Mouse (Mus musculus): ENCODE measurements at regions not wholly inside any gene's neighbourhood (a gene's known extent, or its start where the extent isn't known, plus 50 kb on each side); places are given as distances from the start of the nearest gene placed in this dataset.
A peak's percentile ranks its signal among the peaks of the same experiment; 100 is the strongest.

DNA sequence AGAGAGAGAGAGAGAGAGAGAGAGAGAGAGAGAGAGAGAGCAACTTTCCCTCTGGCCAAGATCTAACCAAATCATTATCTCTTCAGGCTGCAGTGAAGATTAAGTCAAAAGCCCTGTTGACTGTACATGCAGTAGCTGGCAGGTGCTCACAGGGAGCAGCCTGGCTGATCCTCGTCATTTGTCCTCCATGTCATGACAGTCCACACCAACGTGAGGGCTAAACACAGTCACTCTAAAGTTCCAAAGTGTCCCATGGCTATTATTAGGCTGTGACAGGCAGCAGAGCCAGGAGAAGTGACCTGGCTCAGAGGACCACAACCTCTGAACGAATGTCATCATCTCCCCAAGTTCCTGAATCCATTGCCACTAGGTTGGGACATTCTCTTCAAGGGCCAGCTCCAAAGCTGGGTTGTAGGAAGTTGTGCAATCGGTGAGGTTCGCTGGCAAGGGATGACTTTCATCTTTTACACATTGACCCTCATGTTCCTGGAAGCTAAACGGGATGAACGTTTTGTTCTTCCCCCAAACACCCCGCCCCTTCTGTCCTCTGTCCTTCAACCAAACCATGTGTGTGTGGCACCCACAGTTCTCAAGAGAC, 138.4 kb downstream of the Tomm20 start:
- peak; percentile 15 for DNase-seq

DNA sequence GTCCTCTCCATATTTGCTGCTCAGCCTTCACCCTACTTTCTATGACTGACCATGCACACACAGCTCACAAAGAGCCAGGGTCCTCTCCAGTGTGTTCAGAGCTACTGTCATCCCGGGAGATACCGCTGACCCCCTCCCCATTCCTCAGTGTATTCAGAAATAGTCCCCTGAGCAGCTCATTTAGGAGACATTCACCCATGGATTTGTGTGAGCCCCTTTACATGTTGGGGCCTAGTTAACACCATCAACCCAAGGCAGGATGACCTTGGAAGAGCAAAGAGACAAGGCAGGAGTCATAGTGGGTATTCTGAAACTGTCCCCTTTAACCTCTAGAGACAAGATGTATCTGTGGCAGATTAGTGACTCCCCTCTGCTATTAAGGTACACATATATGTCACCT, 139.1 kb downstream of the Tomm20 start:
- DNase-seq, result no peak

DNA sequence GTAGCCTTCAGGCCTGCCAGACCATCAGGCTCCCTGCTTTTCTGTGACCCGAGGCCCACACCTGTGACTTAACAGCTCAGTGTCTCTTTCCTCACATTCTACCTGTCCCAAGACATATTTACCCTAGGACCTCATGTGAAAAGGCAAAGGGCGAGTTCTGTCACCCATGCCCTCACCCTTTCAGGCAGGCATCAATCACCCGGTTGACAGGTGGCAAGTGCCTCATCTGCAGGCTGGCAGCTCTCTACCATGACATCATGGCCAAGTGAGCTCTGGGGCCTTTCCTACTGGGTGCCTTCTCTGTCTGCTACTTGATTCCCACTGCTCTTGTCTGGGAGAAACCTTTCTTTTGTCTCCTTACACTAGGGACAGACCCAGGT, 139.5 kb downstream of the Tomm20 start:
- DNase-seq, result no peak

DNA sequence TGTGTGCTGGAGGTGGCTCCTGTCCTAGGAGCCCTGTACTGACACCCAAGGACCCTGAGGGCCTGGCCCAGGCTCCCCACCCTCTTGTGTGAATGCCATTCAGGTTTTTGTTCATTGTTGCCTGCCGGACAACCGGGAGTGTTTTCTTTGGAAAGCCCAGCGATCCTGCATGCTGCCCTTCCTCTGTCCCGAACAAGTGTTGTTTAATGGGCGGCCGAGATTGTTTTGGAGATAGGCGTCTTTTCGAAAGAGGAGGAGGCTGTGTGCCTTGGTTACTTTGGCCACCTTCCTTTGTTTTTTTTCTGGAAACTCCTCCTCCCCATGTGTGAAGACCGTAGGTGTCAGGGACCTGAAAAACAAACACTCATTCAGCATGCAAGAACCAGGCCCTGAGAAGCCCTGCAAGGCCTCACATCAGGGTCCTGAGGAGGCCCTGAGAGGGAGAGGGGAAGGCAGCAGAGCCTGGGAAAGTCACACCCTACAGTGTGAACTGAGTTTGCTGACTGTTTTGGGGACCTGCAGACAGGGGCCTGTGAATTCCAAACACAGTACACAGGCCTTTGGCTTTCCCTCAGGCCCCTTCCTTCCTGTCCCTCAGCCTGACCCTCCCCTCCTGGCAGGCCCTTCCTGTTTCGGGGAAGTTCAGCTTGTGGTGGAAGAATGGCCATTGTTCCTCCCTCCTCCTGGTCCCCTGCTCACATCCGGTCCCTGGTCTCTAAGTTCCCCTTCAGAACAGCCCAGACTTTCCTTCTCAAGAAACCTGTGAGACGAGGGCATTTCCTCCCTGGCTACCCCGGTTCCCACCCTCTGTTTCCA, 140.1 kb downstream of the Tomm20 start:
- peak; percentile 52 for DNase-seq

DNA sequence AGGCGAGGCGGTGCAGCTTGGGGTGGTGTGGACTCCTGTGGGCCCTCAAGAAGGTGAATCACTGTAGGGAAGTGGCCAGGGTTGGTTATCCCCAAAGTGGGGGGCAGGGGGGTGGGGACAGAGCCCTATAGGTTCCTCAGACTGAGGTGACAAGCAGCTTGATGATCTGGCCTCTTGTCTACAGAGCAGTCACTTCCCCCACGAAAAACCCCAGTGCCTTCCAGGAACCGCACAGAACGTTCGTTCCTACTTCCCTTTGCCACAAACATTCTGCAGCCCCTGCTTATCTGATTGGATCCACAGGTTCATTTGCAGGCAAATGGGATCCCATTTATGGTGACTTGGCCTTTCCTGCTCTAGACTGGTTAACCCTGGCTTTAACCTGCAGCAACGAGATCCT, 141.5 kb downstream of the Tomm20 start:
- peak; percentile 22 for DNase-seq

DNA sequence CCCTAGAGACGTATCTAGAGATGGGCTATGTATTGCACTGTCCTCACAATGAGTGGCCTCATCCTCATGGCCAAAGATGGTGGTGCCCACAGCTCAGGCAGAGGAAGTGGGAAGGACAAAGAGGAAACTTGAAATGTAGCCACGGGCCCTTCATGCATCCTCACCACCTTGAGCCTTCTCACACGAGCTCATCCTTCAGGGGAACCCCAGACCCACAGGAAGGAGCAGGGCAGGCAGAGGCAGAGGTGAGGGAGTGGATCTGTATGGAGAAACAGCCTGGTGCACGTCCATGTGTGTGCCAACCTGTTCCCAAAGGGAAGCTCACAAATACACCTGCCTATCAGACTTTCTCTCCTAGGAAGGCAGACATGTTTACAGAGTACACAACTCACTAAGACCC, 143.0 kb downstream of the Tomm20 start:
- DNase-seq, result no peak

DNA sequence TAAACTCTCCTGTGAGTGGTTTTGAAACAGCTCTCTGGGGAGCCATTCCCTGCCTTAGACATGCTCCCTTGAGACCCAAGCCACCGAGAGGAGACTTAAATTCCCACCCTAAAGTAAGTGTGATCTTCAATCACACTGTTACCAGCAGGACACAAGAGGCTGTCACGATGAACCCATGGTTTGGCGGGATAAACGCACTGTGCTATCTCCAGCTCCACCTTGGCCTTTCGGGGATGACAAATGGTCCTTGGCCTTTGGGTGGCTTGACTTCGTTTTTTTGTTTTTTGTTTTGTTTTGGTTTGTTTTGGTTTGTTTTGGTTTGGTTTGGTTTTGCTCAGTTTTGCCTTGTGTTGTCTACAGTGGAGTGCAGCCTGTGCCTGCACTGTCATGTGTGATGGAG, 144.7 kb downstream of the Tomm20 start:
- DNase-seq, result no peak

DNA sequence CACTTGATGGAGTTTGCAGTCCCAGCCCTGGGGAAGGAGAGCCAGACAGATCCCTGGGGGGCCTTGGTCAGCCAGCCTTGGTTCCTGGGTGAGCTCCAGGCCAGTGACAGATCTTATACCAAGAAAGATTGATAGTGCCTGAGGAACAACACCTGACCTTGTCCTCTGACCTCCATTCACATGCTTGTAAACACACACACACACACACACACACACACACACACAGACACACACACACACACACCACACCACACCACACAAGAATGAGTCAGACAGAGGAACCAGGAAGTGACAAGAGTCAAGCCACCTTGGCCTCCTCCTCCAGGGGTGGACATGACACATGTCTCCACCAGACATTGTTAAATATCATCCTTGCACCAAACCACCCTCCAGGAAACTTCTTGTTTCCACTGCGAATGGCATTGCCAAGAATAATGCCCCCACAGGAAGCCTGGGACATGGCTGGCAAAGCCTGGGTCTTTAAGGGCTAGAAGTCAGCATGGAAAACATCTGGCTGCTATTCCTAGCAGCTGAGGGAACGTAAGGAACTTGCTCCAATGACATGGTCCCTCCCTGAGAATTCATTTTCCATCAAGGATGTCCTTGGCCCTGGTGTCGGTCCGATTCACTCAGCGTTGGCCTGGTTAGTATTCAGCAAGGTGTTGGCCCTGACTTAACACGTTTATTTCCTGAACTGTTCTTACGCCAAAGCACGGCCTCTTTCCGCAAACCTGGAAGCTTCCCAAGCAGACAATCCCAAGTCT, 147.9 kb downstream of the Tomm20 start:
- DNase-seq, result no peak

DNA sequence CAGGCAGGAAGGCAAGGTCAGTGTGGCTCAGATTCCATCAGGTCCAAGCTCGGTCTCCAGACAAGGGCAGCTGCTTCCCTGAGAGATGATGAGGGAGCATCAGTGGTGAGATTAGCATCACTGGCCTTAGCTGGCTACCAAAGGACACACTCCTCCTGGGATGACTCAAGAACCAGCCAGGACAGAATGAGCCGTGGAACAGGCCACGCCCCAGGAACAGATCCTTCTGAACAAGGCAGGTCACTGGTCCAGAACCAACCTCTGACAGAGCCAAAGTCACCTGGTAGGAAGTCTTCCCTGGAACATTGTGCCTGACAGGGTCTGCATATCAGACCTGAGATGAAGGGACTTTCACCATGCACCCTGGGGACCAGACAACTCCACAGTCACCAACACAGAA, 152.0 kb downstream of the Tomm20 start:
- no peak for DNase-seq

DNA sequence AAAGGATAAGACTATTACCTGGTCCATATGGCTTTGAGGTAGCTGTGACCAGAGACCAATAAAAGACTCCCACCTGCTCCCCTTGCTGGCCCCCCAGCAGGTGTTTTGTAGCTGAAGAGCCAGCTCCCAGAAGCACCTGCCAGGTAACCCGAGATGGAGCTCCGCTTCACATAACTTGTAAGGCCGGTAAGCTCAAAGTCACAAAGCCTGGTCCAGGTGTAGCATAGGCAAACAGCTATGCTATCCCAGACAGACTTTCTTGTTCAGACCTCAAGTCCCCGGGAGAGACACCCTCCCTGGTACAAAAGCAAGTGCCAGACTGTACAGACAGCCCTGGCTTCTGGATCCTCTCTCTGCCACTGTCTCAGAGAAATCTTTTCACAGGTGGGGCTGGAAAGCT, 154.6 kb downstream of the Tomm20 start:
- DNase-seq, result no peak

DNA sequence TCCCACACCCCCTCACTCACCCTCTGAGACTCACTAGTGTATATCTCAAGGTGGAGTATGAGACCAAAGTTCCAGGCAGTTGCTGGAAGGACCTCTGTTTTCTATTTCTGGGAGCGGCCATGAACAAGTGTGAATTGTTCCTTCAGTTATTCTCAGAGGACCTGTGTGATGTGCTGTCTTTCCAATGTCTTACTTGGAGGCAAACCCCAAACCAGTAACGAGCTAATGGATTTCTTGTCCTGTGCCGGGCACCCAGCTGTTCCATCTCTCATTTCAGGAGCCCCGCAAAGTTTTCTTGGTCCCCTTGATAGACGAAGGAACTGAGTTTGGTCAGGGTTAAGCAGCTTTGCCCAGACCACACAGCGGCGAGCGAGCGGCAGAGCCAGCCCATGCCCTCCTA, 155.4 kb downstream of the Tomm20 start:
- no peak for DNase-seq

DNA sequence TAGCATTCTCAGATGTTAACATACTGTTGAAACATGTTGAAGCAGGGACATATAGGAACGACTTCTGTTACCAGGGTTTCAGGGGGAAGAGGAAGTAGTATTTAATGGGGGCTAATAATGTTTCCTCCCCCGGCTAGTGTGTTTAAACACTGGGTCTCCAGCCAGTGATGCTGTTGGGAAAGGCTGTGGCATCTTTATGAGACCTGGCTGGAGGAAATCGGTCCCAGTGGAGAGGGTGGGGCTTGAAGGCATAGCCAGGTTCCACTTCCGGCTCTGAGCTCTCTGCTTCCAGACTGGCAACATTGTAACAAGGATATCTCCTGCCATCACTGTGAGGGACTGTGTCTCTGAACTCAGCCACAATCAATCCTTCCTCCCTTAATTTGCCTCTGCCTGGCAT, 156.6 kb downstream of the Tomm20 start:
- DNase-seq, result no peak

DNA sequence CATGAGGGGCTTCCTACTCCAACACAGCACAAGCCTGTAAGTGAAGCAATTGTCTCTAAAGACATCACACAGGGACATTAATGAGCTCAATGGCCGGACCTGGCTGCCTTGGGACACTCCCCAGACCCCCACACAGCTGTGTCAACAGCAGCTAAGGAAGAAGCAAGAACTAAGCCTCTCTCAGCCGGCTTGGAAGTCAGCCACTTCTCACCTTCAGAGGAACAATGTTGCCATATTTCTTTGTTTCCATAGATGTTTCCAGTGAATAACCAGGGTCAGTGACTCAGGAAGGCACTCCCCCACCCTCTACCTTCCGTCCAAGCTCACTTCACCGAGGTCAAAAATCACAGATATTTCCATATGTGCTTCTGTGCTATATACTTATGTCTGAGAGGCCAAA, 157.0 kb downstream of the Tomm20 start:
- no peak for DNase-seq

DNA sequence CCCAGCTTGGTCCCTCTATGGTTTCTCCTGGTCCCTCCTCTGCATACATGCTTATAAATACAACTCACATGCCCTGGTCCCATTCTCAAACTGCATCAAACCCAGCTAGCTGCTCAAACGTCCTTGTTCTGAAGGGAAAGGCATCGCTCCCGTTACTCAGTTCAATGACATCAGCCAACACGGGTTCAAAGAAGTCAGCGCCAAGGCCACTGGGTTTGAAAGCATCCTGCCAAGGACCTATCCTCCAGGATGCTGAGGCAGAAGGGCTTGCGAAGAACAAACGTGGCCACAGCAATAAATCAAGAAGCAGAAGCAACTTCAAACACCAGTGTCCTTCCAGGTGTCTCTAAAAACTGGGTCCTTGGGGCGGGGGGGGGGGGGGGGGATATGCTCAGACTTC, 158.2 kb downstream of the Tomm20 start:
- DNase-seq, result no peak

DNA sequence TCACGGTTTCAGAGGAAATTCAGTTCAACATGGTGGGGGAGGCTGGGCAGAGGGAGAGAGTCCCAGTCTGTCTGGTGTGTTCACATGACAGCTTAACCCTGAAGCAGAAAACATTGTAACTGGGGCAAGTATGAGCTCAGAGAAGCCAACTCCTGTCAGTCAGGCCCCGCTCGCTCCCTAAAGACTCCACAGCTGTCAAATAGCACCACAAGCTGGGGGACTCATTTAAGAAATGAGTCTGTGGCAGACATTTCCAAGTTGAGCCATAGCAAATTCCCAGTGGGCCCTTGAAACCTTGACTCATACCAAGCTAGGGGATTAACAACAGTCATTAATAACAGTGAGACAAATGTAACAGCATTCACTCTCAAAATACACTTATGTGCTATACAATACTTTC, 160.4 kb downstream of the Tomm20 start:
- no peak for DNase-seq

DNA sequence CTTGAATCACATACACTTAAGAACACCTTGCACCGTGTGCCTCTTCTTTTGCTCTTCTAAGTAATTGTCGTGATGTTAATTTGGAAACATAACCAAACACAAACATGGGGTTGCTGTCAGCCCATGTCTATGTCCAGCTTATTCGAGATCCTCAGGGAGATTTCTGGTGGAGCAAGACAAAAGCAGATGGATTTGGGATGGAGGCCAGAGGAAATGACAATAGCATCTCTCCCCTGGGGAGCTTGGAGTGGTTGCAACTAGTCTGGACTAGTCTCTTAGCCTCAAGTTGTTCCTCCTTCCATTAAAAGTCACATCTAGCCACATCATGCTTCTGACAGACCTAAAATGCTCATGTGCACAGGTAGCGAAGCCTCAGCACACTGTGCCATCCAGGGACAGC, 161.0 kb downstream of the Tomm20 start:
- DNase-seq, result no peak

DNA sequence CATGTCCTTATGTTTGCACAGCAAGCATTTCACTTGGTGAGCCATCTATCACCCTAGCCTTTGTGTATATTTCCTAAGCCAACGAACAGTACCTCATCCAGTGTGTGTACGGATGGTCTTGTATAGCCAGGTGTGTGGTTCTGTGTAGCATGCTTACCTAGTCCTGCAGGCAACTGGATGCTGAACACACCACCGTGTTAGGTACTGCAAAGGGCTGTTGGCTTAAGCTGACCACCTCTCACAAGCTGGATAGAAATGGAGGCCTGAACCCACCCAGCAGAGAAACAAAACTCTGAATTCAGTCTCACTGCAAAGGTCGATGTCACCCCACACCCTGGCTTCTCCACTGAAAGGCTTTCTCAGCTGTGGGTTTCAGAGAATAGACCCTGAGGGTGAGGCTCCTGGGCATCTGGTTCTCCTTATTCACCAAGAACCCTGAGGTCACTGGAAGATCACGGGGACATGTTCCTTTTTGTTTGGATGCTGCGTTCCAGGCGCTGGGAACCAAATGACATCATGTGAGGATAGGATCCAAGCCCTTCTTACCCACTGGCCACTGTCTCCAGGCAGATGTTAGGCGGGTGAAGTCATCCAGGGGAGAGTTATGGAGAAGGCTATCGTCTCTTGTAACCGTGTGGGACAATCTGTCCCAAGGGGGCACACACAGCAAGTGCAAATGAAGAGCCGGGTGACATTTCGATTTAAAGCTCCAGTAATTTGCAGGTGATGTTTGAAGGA, 161.8 kb downstream of the Tomm20 start:
- no peak for DNase-seq

DNA sequence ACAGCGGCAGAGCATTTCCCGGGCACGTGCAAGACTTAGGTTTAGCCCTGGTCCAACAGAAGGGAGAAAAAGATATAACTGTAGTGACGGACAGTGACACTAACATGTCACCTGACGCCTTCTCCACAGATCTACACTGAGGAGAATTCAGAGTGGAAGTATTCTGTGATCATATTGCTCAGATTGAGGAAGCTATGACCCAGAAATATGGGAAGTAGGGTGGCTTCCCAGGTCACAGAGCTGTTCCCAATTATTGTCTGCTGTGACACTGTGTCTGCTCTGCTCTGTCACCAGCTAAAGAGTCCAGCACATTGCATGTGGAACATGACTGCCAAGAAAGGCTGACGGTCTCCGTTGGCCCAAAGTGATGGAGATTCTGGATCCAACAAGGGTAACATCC, 167.0 kb downstream of the Tomm20 start:
- no peak for DNase-seq

DNA sequence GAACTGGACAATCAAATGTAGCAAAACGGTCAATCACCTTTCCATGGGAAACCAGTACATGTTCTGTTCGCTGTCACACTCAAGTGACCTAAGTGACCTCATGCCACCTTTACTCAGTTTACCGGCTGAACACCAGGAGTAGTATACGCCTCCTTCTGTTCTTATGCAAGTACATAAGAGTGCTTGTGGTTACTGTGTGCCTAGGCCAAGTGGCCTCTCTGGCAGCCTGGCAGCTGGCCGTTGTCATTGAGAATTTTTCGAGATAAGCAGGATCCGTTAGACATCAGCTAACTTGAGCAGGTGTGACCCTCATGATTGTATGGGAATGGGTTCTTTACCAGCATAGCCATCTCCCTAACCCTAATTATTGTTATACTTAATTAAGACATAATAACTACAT, 167.5 kb downstream of the Tomm20 start:
- DNase-seq, result no peak

DNA sequence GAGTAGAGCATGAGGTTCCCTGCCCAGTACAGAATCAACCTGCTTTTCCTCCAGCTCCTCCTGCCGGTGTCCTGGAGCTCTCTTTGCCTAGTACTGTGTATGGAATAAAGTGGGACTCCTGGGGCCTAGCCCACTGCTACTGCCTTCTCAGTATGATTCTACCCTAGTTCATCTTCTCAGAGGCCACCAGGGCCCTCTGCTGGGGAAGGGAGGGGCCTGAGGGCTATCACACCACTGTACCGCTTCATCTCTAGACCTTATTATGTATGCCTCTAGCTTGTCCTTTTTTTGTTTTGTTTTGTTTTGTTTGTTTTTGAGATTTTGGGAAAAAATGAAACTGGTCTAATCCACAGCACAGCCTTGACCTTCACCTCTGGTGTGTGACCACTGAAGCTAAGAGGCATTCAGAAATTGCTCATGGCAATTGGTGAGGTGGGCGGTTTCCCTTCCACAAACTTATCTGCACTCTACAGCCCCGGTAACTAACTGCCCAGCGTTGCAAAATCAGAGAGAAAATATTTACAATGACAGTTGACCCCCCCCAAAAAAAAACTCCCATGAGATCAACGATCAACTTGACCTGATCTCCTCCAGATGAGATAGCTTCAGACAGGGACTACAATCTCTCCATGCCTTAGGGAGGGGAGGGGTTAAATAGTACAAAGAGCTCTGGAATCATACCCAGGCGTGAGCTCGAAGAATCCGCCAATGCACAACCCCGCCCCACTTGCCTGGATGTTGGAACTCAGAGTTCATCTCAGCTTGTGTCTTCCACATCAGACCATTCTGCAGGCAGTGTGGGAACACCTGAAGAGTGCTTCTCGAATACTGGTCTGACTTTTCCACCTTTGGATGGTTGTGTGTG, 168.8 kb downstream of the Tomm20 start:
- peak; percentile 58 for DNase-seq

DNA sequence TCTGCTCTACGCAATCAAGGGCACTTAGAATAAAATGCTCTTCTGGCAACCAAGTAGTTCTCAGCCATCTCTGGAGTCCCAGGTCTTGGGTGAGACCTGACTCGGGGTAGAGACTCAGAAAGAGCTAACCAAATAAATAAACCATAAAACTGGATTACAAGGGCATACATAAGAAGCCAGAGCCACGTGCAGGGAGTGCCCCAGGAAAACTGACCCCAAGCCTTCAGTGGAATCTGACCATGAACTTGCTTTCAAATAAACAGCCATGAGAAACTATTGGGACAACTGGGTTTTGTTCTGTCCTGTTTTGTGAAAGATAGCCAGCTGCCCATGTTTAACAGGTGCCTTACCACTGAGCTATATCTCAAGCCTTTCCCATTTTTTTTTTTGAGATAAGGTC, 170.3 kb downstream of the Tomm20 start:
- DNase-seq, result no peak

DNA sequence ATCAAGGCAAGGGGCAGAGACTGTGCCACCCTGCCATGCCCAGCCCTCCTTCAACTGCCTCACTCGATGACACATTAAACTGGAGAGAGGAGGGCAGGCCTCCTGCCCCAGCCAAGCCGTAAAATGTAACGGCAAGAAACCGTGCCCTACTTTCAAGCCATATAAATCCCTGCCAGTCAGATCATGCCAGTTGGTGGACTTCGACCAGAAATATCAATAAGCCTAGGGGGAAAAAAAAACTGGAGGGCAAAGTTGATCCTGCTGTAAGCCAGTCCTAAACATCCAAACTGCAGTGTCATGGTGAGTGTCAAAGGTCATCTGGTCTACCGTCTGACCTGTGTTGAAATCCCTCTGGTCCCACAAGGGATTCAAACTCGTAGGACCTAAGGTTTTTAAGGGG, 170.8 kb downstream of the Tomm20 start:
- no peak for DNase-seq

All from liver (tissue).